Mouse (Mus musculus) small intestine, adult 2 months (tissue): ENCODE measurements around the gene Egfem1.

Experiments used
- CTCF ChIP-seq: fragments of 200-500 bp; IDR thresholded peaks from 2 replicates; pipeline ENCODE4 v1.5.1; 2012; ENCODE audit warnings: low read depth, mild to moderate bottlenecking, control low read depth, inconsistent platforms, low read length, moderate library complexity, mixed read lengths; ENCODE audit not compliant: insufficient replicate concordance, insufficient read length; ENCODE audit errors: extremely low read depth
- POLR2A ChIP-seq: fragments of 200-500 bp; IDR thresholded peaks from 2 replicates; pipeline ENCODE4 v1.6.1; 2012; ENCODE audit warnings: low read depth, mild to moderate bottlenecking, control low read depth, inconsistent platforms, low read length, moderate library complexity

GRCm38 (mm10) chr3:29081952-29082295 is at the start of gene Egfem1:
- no peak for TF ChIP-seq CTCF
- no peak for TF ChIP-seq POLR2A
